Mouse (Mus musculus) forebrain, postnatal 0 days (tissue): ENCODE data around the gene Trim7. TPM values are rescaled to one million over a fixed set of nuclear protein-coding genes. Genes with fewer than 3 reads are reported as not detected.

Source experiments
- ATAC-seq: fragments of 200-750 bp; cut with Nextera tagmentation; 2 replicates; pipeline ENCODE4 v1.8.0; 2017; ENCODE audit warnings: mild to moderate bottlenecking, moderate library complexity
- DNase-seq: peaks from one replicate; pipeline ENCODE4 v3.0.0-alpha.2; 2015
- H3K27ac ChIP-seq: fragments of 300-500 bp; sonication (generic); 2 replicates; pipeline ENCODE4 v1.5.1; 2014; ENCODE audit warnings: low read depth, mild to moderate bottlenecking, antibody characterized with exemption, low read length, moderate library complexity, mixed read lengths
- H3K27me3 ChIP-seq: fragments of 300-500 bp; sonication (generic); 2 replicates; pipeline ENCODE4 v1.6.1; 2014; ENCODE audit warnings: mild to moderate bottlenecking, low read length, mixed read lengths; ENCODE audit not compliant: insufficient read depth
- H3K36me3 ChIP-seq: fragments of 300-500 bp; sonication (generic); 2 replicates; pipeline ENCODE4 v1.6.1; 2014; ENCODE audit warnings: mild to moderate bottlenecking, moderate library complexity; ENCODE audit not compliant: insufficient read depth
- H3K4me1 ChIP-seq: fragments of 300-500 bp; sonication (generic); 2 replicates; pipeline ENCODE4 v1.6.1; 2014; ENCODE audit warnings: antibody characterized with exemption; ENCODE audit not compliant: insufficient read depth
- H3K4me2 ChIP-seq: fragments of 300-500 bp; sonication (generic); 2 replicates; pipeline ENCODE4 v1.6.1; 2014; ENCODE audit warnings: low read depth, mild to moderate bottlenecking, moderate library complexity
- H3K4me3 ChIP-seq: fragments of 300-500 bp; sonication (generic); 2 replicates; pipeline ENCODE4 v1.5.1; 2014; ENCODE audit warnings: low read depth, low read length, mixed read lengths
- H3K9ac ChIP-seq: fragments of 300-500 bp; sonication (generic); 2 replicates; pipeline ENCODE4 v1.6.1; 2014; ENCODE audit warnings: mild to moderate bottlenecking
- H3K9me3 ChIP-seq: fragments of 300-500 bp; sonication (generic); 2 replicates; pipeline ENCODE4 v1.6.1; 2016; ENCODE audit warnings: low read length
- CTCF ChIP-seq: sonication (generic); IDR thresholded peaks from 2 replicates; pipeline ENCODE4 v1.5.1; 2016; ENCODE audit warnings: antibody characterized with exemption, control low read depth, low read depth
- WGBS: fragments of 180-500 bp; shearing (Covaris S2); extraction: QIAGEN DNeasy Blood & Tissue Kit; methylation state at CpG from one replicate; pipeline ENCODE4 v1.1.7; 2014; 5-methylcytosine and 5-hydroxymethylcytosine counted together
- polyA plus RNA-seq: library from polyadenylated mRNA; unstranded; fragments of >200 nt; fragmentation: Nextera tagmentation; extraction: Ambion mirVana; gene quantifications from 2 replicates; pipeline ENCODE4 v1.2.1, GENCODE M21; 2015
- total RNA-seq: library from RNA; depleted of rRNA; stranded (reverse); fragments of >200 nt; gene quantifications from 2 replicates; pipeline ENCODE4 v1.2.3, GENCODE M21; 2014

The Trim7 gene
- total and polyA plus RNA-seq, 2 experiments from 2014 or later = 2.5 to 9.5 TPM

- no peak for ATAC-seq
- no peak for DNase-seq
- no peak for TF ChIP-seq CTCF
- Histone ChIP-seq H3K27me3 (no peaks in the 10 kb centered on the region), H3K9ac (no peak overlapping the region), H3K9me3 (no peaks in the 10 kb centered on the region), H3K4me2 (no peak overlapping the region), H3K4me1 (peaks cover 14% of the 10 kb centered on the region), H3K4me3 (no peak overlapping the region), H3K36me3 (no peaks in the 10 kb centered on the region), H3K27ac (no peak overlapping the region)
- 84% methylated on average over 4 of the region's 4 CpGs for WGBS
Observed at GRCm38 (mm10) chr11:48796290-48796689, 29.6 kb upstream of the Trim7 start.

- Histone ChIP-seq H3K4me3 (no peak overlapping the region), H3K36me3 (peaks cover 8% of the 10 kb centered on the region; the same call in 1 of the 2 replicates), H3K4me1 (peaks cover 19% of the 10 kb centered on the region), H3K9ac (no peak overlapping the region), H3K27me3 (no peaks in the 10 kb centered on the region), H3K9me3 (no peaks in the 10 kb centered on the region), H3K4me2 (no peak overlapping the region), H3K27ac (no peak overlapping the region)
- ATAC-seq = no peak
- no peak for DNase-seq
- TF ChIP-seq CTCF = no peak
- 82% methylated on average over 5 of the region's 5 CpGs for WGBS
Observed at GRCm38 (mm10) chr11:48797287-48797686, 28.7 kb upstream of the Trim7 start.

GRCm38 (mm10) chr11:48798308-48798707 is 27.6 kb upstream of the Trim7 start:
- ATAC-seq (no peak), DNase-seq (no peak)
- no peaks in the 10 kb centered on the region for H3K9me3 ChIP-seq
- no peak overlapping the region for H3K9ac ChIP-seq
- peaks cover 19% of the 10 kb centered on the region for H3K4me1 ChIP-seq
- no peaks in the 10 kb centered on the region for H3K27me3 ChIP-seq
- no peak overlapping the region for H3K27ac ChIP-seq
- H3K4me3 ChIP-seq = no peak overlapping the region
- no peak for TF ChIP-seq CTCF
- peak overlapping the region; percentile 67; the same call in 1 of the 2 replicates for H3K4me2 ChIP-seq
- H3K36me3 ChIP-seq = peaks cover 17% of the 10 kb centered on the region
- WGBS = 87% methylated on average over 7 of the region's 7 CpGs

- peak overlapping the region; percentile 67 for H3K4me2 ChIP-seq
- no peaks in the 10 kb centered on the region for H3K9me3 ChIP-seq
- DNase-seq (no peak), ATAC-seq (peak; percentile 3)
- peaks cover 19% of the 10 kb centered on the region for H3K4me1 ChIP-seq
- peak overlapping the region; percentile 56 for H3K4me3 ChIP-seq
- H3K36me3 ChIP-seq = peaks cover 26% of the 10 kb centered on the region
- H3K9ac ChIP-seq = peak overlapping the region; percentile 69
- H3K27ac ChIP-seq = peak overlapping the region; percentile 95
- H3K27me3 ChIP-seq = no peaks in the 10 kb centered on the region
- no peak for TF ChIP-seq CTCF
- WGBS = 12% methylated on average over 18 of the region's 18 CpGs
Observed at GRCm38 (mm10) chr11:48798984-48799920, 26.7 kb upstream of the Trim7 start.

GRCm38 (mm10) chr11:48799921-48800701 is 25.8 kb upstream of the Trim7 start, which contains the start of gene Rack1:
Gene Rack1 (plus strand): TSS chr11:48800332.
- Histone ChIP-seq H3K9me3 (no peaks in the 10 kb centered on the region), H3K9ac (peak within 1 kb of the TSS; percentile 69), H3K27me3 (no peaks in the 10 kb centered on the region), H3K4me1 (peaks cover 19% of the 10 kb centered on the region), H3K4me2 (peak within 1 kb of the TSS; percentile 67), H3K4me3 (peak within 1 kb of the TSS; percentile 56), H3K27ac (peak within 1 kb of the TSS; percentile 95), H3K36me3 (peaks cover 34% of the 10 kb centered on the region)
- peak; percentile 97 for ATAC-seq
- under 1% methylated on average over 47 of the region's 47 CpGs for WGBS
- TF ChIP-seq CTCF = no peak
- DNase-seq = peak; percentile 95

- Histone ChIP-seq H3K4me2 (peak overlapping the region; percentile 67), H3K9me3 (no peaks in the 10 kb centered on the region), H3K36me3 (peaks cover 53% of the 10 kb centered on the region), H3K27ac (no peak overlapping the region), H3K4me1 (peaks cover 19% of the 10 kb centered on the region), H3K9ac (peak overlapping the region; percentile 69), H3K27me3 (no peaks in the 10 kb centered on the region), H3K4me3 (peak overlapping the region; percentile 56)
- DNase-seq (no peak), ATAC-seq (no peak)
- TF ChIP-seq CTCF = no peak
- WGBS = 76% methylated on average over 17 of the region's 17 CpGs
Observed at GRCm38 (mm10) chr11:48801831-48802772, 23.8 kb upstream of the Trim7 start.
